In the genomic region with DNA sequence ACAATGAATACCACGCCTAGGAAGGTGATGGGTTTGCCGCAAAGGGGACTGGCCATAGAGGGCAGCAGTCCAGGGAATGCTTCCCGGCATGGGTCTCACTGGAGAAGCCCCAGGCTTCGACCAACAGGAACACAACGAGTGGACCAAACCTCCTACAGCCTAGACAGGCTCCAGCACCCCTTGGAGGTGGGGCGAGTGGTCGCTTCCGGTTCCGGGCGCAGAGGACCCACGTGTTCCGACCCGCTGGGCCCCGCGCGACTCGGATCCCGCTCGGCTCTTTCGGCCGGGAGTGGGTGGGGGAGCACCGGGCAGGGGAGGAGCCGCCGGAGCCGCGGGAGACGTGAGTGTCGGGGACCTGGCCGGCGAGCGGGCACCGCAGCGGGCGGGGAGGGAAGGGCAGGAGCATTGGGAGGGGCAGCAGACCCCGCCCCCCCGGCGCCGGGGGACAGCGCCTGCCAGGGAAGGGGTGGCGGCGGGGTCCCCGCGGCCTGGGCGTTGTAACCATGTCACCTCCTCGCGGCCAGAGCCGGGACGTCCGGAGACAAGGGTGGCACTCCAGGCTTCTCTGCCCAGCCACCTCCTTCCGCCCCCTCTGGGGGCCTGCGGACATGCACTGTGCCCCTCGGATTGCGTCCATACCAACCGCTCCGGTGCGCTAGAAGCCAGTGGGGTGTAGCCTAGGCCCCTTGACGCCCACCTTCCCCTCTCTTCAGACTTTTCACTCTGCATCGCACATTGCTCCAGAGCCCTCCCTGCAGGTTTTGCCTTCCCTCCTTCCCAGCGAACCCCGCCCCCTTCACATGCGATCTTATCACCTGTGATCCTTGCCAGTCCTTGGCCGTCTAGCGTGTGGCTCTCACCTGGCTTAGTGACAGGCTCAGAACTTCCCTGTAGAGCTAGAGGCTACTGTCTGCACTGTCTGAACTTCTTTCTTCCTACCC, we compare ENCODE assay signal across 8 mouse cellular contexts. TPM values are rescaled to one million over a fixed set of nuclear protein-coding genes. Genes with fewer than 3 reads are reported as not detected.
DNase-seq lines count a peak whose midpoint lies in the region; ATAC-seq lines count a peak whose summit lies in the region.

Gene Zfp202, plus strand, starts transcription at position 219 of the 941 bp plus-strand sequence.

- WGBS in hindbrain, embryonic 14.5 days, result under 1% methylated on average over 62 of the region's 63 CpGs

- peaks cover 14% of the 10 kb centered on the region for H3K4me1 ChIP-seq in hindbrain, embryonic 14.5 days (replicated peaks; ENCODE audit: control insufficient read depth, insufficient read depth, low read length)

- peak within 1 kb of the TSS; percentile 85 for H3K9ac ChIP-seq in hindbrain, embryonic 14.5 days

- peak within 1 kb of the TSS; percentile 86 for H3K4me3 ChIP-seq in hindbrain, embryonic 14.5 days (replicated peaks; ENCODE audit: low read length)

- H3K36me3 ChIP-seq in hindbrain, embryonic 14.5 days (replicated peaks; ENCODE audit: control insufficient read depth, insufficient read depth), result 0 out of 2 replicates have a peak, but pooled peaks cover 6% of the 10 kb centered on the region

- peak; percentile 88 for DNase-seq in R1 (ENCODE audit: low read depth, low spot score)
- peak; percentile 90 to 92 for DNase-seq in cerebellum, postnatal 14 days
- peak; percentile 69 to 75 for DNase-seq in frontal cortex, postnatal 25 days (ENCODE audit: low spot score in 2 of 2)
- peak; percentile 84 for DNase-seq in hindbrain, embryonic 14.5 days (ENCODE audit: low spot score)
- DNase-seq in layer of hippocampus, postnatal 36 days, result peak; percentile 79 to 85
- peak; percentile 86 for DNase-seq in lung, postnatal 25 days (ENCODE audit: low spot score)
- peak; percentile 71 for DNase-seq in retina, adult 2 months (ENCODE audit: low read depth, low spot score)
- peak; percentile 69 for DNase-seq in thymus, postnatal 25 days

- H3K4me2 ChIP-seq in hindbrain, embryonic 14.5 days (replicated peaks), result peak within 1 kb of the TSS; percentile 77

- H3K27ac ChIP-seq in hindbrain, embryonic 14.5 days, result peak within 1 kb of the TSS; percentile 66

- ATAC-seq in hindbrain, embryonic 14.5 days (ENCODE audit: low FRiP score), result peak; percentile 98

- H3K27me3 ChIP-seq in hindbrain, embryonic 14.5 days (ENCODE audit: control insufficient read depth, insufficient read depth, low read length), result no peaks in the 10 kb centered on the region

- no peaks in the 10 kb centered on the region for H3K9me3 ChIP-seq in hindbrain, embryonic 14.5 days (ENCODE audit: control insufficient read depth, low read length)

RNA-seq across cellular contexts. Expression of gene Zfp202, which starts in this region (rescaled TPM):
- polyA plus RNA-seq in hindbrain, embryonic 14.5 days (2014; fragmentation: Nextera tagmentation; extraction: Ambion mirVana), result 11.1 and 12.1 TPM in 2 replicates
- total RNA-seq in layer of hippocampus, postnatal 36 days (2021), result 1 to 10 TPM; 3.7 to 4.2 TPM

Comparison
In these comparisons a context has a peak if more than half of its experiments do, and no peak if none do; other contexts are left out.
1. Peak in every context shown above with its lines: DNase-seq, ATAC-seq, H3K4me3 ChIP-seq and H3K27ac ChIP-seq.